Mouse (Mus musculus) brain, embryonic 14.5 days (tissue): ENCODE results near the gene Fanci.

Source experiments
- CTCF ChIP-seq: fragments of 200-500 bp; IDR thresholded peaks from 2 replicates; pipeline ENCODE4 v1.5.1; 2012; ENCODE audit warnings: inconsistent platforms, mild to moderate bottlenecking, moderate library complexity, borderline replicate concordance; ENCODE audit not compliant: insufficient read depth, insufficient read length; ENCODE audit errors: extremely low read depth
- POLR2A ChIP-seq: fragments of 200-500 bp; IDR thresholded peaks from 2 replicates; pipeline ENCODE4 v1.6.1; 2012; ENCODE audit warnings: mild to moderate bottlenecking, inconsistent platforms, borderline replicate concordance; ENCODE audit not compliant: poor library complexity, insufficient read depth, insufficient read length, severe bottlenecking; ENCODE audit errors: extremely low read depth

DNA sequence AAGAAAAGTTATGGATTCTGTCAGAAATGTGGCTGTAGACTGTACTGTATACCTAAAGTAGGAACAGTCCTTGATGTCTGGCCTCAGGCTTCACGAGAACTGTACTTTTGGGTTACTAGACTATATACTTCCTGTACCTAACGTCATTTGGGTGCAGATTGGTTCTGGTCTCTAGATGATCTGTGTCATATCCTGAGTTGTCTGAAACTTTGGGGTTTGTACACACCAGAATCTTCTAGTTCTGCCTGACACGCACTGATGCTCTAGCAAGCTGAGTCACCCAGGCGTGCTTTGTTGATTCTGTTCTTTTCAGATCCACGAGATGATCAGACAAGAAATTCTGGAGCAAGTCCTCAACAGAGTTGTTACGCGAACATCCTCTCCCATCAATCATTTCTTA is 28.2 kb downstream of the Fanci start:
- TF ChIP-seq CTCF (no peak), POLR2A (no peak)
